Mouse (Mus musculus) layer of hippocampus, adult 8-10 months (tissue): ENCODE data around the gene Smad1. TPM values are rescaled to one million over a fixed set of nuclear protein-coding genes. Genes with fewer than 3 reads are reported as not detected.

ENCODE experiments used
- DNase-seq, 2 experiments: peaks; one replicate each; pipeline ENCODE4 v3.0.0; 2022; ENCODE audit warnings: low spot score in 2 of 2
- total RNA-seq, 4 experiments: library from RNA; stranded (reverse); gene quantifications; 2 replicates each; pipeline ENCODE4 v1.2.4; 2022

The Smad1 gene
- total RNA-seq, 4 experiments from 2014 or later: 22.4 to 30.8 (median 24.9) TPM

DNA sequence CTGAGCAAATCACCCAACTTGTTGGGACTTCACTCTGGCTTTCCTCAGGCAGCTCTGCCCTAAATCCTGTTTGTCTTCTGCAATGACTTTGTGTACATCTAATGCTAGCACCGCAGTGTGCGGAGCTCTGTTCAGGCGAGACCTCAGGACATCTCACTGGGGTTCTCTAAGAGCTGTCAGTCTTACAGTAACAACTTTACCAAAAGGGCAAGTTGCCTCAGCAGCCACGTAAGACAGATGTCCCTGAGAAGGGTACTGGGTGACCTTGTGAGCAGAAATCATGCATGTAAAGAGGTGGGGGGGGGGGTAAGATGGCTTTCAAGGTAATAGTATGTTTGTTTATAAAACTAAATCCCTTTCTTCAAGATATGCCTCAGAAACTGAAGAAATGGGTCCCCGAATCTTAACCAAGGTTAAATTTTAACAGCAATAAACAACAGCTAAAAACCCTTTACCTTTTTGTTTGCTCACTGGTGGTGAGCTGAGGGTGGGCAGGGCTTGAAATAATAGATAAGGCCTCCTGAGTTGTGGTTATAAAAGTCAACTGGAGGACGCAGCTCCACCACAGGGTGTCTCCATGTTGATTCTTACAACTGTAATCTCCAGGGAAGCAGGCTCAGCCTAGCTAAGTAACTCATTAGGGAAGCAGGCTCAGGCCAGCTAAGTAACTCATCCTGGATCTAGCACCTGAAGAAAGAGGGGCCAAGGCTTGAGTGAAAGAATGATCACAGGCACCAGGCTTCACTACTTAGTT is 38.4 kb downstream of the Smad1 start:
- DNase-seq: no peak

DNA sequence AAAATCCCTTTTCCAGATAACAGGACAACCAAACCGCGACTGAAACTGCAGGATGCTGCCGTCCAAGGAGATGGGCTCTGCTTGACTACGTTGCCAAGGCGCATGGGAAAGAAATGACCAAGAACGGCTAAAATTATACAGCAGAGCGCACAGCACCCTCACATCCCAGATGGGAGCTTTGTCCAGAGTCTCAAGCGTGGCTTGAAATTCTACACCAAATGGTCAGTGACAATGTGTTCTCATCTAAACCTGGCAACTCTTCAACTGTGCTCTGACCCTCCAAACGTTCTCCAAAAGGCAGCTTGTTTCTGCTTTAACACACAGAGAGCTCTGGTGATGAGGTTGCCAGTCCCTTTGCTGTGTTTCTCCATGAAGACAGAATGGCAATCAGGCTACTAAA is 39.0 kb downstream of the Smad1 start:
- DNase-seq: no peak

DNA sequence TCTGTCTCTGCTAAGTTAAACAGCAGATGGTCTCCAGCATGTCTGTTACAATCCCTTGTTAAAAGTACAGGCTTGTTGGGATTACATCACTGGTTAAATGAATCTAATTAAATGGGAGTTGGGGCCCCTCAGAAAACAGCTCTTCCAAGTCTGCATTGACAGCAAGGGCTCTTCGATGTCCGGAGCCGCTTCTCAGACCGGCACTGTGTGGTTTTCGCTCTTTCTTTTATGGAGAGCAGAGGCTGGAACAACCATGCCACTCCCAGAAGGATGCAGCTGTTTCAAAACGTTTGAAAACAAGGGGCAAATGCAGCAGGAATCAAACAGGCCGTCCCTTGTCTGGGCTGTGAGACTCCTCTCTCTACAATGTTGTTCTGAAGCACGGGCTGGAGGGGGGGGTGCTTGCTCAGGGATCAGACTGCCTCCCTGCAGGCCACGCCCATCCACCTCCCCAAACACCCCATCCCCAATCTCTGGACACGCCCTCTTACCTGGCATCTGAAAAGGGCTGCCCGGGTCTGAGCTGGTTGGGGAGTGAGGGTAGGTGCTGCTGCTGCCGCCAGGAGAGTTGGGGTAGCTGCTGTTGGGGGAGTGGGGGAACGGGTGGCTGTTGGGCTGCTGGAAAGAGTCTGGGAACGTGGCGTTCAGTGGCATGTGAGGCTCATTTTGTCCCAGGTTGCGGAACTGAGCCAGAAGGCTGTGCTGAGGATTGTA is 43.4 kb downstream of the Smad1 start:
- DNase-seq: peak; percentile 25 to 27

DNA sequence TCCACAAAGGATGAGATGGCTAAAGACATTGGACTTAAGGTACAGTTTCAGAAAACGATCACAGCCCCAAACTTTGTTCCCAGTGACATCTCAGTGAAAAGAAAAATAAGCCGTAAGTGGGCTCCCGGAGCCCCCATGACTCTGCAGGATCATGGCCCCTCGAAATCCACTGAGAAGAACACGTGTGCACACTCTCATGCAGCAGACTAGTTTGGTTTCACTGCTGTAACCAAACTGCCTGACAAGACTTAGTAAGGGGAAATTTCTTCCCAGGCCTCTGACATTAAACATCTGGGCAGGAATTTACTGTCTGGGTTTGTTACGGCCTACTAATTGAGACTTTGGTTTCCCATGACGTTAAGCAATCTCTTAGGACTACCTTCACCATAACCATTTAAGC is 45.3 kb downstream of the Smad1 start:
- DNase-seq: no peak

DNA sequence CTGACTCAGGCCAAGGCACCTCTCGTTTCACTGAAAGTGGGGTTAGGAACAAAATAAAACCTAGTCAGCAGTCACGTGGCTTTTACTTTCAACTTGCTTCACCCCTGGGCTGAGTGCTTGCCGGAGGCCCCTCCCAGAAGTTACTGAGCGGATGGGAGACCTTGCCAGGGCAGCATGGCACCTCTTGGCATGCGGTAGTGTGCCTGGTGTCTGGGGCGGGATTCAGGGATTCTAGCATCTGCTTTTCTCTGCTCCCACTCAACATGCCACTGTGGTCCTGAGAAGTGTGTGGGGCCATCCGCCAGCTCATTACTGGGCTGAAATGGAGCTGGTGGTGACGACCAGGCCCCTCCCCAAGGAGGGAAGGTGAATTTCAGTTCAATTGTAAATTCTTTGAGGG is 47.4 kb downstream of the Smad1 start:
- DNase-seq: no peak

DNA sequence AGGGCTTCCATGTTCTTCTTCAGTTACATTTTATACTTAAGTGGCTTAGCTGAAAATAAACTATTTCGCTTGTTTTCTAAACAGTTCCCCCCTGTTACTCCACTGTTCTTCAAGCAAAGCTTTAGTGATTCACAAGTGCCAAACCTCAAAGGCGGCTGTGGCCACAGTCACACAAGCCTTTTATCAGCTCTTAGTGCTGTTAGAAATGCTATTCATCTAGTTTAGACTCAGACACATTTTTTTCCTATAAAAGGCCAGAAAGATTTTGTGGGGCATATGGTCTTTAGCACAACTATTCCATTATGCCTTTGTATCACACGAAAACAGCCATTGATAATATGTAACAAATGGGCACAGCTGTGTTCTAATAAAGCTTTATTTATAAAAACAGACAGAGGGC is 48.5 kb downstream of the Smad1 start:
- no peak for DNase-seq

DNA sequence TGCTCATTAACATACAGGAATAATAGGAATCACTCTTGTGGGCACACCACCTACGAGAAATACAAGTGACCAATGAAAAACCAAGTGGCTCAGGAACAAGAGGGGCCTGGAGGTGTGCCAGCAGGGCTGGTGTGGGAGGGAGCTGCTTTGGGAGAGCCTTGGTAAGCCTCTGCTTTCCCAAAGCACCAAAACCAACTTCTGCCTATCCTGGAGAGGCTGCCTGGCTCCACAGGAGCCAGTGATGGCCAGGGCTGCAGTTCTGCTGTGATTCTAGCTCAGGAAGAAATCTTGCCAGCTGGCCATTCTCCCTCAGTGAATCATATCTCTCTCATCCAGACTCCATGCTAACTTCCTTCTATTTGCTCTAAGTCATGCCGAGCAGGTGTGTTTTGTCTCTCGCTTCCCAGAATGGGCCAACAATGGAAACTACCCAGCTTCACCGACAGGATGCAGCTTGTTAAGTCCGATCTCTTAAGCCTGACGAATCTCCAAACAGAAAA is 49.2 kb downstream of the Smad1 start:
- DNase-seq: peak; percentile 38 to 69

DNA sequence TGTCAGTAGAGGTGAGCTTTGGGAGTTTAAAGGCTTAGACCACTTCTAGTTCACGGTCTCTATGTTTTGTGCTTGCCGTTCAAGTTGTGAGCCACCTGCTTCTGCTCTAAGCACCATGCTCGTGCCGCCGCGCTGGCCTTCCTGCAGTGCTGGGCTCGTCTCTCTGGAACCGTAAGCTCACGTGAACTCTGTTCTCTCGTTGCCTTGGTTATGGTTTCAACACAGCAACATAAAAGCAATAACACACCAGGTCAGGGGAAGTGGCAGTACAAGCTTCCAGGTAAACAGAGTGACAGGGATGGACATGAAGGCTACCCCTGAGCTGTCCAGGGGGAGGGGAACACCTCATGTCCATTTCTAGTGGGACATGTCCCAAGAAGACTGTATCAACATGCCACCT is 52.9 kb downstream of the Smad1 start:
- no peak for DNase-seq

DNA sequence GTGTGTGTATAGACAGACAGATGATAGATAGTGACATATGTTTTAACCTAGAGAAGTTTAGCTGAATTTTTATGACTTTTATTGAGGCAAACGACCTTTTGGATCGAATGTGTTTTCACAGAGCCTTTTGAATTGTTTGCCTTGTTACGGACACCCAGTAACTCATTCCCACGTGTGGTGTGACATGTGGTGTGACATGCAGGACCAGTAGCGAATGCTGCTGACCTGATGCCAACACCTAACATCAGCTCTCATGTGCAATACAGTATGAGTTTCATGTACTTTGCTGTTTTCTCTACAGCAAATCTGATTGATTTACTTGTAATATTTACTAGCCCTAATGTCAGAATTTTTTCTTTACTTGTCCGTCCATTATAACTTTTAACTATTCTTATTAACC is 53.5 kb downstream of the Smad1 start:
- no peak for DNase-seq

DNA sequence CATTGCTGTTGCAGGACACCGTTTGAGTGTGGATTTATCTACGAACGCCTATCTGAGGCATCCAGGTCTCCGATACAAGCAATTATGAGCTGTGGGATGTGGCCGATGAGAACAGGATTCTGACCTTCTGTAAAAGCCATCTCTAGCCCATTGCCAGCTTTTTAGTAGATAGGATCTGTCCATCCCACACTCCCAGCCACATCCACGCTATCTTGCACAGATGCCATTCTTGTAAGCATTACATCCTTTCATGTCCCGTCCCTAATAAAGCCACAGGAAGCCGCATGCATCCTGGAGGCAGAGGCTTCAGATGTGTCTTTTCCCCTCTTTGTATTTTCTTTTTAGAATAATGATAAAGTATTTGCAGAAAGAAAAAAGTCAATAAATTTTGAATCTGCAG is 58.1 kb downstream of the Smad1 start:
- DNase-seq: no peak

DNA sequence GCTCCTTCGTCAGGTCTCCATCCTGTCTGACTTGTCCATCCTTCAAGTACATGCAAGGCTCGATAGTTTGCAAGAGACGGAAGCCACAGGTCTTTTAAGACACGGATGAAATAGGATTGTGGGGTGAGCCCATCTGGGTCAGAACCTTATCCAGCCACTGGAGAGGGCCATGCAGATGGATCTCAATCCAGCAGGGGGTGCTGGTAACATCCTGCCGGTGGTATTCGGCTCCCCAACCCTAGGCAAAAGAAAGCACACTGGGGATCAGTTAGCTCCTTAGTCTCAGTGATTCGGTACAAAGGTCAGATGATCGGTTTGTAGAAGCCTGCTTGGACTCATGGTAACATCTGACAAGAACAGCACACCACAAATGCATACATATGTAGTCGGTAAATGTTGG is 59.8 kb downstream of the Smad1 start:
- peak in 1 of 2 experiments; percentile 22 for DNase-seq

DNA sequence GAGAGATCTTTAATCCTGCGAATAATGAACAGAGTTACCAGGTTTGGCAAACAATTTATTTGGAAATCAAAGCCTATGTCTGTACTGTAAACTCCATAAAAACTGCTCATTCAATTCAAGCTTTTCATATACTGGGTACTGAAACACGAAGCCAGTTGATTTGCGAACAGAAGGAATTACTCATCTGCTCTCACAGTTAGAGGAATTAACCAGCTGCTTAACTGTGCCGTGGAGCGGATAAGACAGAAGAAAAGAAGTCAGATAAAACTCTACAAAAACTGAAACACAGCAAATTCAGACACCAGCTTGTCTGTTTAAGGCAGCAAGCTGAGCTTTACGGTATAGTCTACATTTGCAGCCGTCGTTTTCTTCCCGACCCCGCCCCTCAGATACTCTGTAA is 60.7 kb downstream of the Smad1 start:
- no peak for DNase-seq

DNA sequence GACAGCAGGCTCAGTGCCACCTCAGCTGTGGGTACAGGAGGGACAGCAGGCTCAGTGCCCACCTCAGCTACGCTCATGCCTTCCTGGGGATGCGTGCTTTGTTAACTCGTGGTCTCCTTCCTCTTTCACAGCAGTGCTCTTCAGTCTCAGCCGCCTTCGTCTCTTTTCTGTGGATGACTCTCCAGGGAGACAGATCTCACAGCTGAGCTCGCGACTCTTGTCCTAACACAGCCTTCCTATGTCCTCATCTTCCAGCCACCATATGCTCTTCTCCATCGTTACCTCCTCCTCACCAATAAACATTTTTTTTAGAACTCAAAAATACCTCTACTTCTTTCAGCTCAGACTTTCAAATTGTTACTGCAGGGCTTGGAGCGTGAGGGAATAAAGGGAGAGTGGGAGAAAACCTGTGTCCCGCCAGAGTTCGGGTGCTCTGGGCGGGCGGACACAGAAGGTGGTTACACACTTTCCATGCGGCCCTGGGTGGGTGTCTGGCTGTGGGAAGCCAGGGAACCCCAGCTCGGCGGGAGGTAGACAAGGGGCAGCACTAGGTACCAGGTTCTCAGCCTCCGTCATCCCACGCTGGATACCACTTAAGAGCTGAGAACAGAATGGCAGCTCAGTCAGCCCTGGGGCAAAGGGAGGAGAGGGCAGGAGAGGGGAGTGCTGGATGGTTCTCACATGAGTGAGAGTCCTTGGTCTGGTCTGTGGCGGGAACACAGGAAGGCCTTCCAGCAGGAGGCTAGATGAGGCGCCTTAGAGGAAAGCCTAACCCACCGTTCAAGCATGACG is 67.0 kb downstream of the Smad1 start:
- DNase-seq: no peak

DNA sequence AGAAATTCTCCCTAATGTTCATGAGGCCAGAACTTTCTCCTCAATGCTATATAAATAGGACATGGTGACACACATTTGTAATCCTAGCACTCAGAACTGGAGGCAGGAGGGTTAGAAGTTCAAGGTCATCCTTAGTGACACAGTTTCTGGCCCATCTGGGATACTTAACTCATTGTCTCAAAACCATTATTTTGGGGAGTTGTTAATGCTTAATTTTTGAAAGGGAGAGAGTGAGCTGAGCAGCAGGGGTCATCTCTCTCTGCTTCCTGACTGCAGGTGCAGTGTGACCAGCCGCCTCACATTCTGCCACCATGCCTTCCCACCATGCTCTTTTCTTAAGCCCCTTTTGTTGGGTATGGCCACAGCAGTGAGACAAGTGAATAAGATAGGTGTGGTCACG is 67.7 kb downstream of the Smad1 start:
- no peak for DNase-seq

DNA sequence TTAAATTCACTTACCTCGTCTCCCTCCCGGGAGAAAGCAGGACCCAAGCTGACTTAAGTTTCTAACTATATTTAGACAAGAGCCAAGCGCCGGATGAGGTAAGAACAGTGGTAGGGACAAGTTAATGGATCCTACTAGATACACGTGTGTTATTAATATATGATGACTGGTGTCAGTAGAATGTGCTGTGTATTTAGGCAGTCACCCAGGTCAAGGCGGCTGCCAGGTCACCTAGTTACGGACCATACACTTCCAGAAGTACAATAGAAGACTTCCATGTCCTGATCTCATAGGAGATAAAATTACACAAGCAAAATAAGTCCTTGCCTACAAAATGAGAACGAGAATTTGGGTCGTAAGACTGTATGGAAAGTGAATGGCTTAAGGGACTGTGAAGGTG is 68.3 kb downstream of the Smad1 start:
- DNase-seq: no peak

DNA sequence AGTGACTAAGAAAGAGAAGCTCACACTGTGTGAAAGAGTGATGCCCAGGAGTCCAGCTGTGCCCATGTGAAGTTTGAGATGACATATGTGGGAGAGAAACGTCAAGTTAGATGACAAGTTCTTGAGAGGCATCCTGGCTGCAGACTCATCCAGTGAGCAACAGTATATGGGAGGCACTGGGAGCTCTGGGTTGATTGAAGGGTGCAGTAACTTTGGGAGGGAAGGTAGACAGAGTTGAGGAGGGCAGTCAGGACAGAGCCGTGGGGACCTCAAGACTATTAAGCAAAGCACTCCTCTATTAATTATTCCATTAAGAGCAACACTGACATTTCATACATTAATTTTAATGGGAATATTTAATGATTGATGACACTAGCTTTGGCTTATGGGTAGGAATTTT is 69.6 kb downstream of the Smad1 start:
- no peak for DNase-seq

DNA sequence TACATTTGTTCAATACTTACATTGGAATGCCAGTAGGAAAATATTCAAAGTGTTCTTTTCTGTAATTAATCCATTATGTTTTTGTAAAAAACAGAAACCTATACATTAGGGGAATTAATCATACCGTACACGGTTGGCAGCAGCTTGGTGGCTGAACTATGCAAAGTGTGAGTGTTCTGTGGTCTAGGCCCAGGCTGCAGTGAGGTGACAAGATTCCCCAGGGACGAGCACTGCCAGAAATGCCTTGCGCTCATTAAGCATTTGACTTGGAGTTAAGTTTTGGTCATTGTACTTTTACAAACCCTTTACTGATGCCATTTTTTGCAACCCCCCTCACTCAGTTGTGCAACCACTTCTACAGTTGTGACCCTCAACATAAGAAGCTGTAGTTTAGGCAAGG is 70.1 kb downstream of the Smad1 start:
- no peak for DNase-seq

DNA sequence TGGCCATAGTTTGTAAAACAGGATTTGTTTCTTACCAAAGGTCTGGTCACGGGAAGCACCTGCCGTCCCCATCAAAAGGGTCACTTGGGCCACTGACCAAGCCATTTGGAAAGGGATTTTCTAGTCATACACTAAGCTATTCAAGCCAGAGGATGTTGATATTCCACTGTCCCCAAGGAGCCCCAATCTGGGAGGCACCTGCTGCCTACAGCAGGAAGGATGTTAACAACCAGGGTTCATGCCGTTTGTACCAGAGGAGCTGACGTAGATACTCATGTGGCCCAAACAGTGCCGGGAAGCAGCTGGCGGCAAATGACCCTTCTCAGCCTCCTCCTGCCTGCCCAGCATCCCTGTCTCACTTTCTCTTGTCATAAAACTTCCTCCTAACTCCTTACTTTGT is 73.8 kb downstream of the Smad1 start:
- DNase-seq: no peak

DNA sequence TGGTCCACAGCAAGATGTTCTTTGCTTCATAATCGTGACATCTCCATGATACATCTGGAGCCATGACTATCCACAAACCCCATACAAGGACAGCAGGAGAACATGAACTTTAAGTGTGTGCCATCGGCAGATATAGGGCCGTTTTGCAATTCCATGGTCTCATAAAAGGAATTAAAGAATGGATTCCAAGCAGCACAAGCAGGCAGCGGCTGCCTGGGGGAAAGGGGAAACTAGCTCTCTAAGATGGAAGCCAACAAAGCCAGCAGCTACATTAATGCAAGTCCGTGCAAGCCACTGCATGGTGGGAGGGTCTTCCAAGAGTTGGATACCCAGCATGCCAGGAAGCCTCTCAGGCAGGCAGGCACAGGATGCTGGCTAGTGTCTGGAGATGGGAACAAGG is 74.4 kb downstream of the Smad1 start:
- DNase-seq: no peak

DNA sequence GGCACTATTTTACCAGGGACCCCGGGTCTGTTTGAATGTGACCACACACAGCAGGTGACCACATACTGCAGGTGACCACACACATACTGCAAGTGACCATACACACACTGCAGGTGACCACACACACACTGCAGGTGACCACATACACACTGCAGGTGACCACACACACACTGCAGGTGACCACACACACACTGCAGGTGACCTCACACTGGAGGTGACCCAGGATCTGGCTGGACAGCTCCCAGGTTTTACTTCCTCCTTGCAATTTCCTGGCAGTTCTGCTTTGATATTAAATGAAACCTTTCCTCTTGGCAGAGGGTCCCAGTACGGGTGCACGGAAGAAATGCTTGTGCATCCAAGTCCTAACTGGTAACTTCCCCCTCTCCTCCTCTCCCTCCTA is 75.3 kb downstream of the Smad1 start:
- DNase-seq: no peak

DNA sequence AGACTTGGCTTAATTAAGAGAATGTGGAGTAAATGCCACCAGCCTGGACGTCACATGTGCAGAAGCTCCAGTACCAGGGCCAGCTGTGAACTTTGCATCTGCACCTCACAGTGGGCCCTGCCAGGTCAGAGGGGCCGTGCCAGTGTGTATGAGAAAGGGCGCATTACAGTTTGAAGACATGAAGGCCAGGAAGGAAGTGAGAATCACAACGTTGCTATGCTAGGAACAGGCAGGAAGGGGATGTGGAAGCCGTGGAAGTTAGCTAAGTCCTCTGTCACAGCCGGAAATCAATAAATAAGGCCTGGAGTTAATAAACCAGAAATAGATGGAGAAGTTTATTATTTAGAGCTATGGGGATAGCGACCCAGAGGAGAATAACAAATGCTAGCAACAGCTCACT is 76.2 kb downstream of the Smad1 start:
- DNase-seq: no peak

DNA sequence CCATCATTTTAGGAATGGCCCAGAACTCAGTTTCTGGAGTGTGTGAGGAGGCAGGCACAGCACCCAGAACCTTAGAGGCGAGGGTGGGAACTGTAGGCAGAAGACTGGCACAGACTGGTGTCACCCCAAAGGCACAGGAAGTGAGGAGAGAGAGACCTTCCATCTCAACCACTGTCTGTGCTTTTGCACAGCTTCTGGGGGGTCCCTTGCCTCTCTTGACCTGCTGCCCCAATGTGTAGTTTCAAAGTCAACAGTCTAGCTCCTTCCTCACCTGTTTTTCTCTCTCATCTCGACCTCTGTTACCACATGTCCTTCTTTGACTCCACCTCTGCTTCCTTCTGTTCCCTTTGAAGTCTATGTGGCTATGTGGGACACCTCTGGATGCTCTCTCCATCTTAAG is 88.5 kb downstream of the Smad1 start:
- DNase-seq: no peak
